ENCODE assay signal across 8 mouse cellular contexts in the genomic region with DNA sequence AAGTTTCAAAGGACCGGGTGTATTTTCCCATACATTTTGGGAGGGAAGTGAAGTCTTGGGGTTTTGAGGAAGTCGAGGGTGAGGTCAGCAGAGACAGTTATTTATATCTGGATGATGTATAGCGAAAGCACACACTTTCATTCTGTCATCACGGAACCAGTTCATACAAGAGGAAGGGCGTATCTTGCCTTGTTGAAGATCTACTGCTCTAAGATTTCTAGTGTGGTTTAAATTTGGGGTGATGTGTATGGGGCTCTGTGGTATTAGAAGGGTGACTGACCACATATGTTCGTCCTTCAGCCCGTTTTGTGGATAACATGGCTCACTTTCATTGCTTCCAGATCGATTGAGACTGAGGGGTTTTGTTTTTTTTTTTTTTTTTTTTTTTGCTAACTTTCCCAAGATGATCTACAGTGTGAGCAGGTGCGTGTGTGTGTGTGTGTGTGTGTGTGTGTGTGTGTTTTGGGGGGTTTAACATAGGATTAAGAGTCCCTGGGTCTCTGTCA.
DNase-seq lines count a peak whose midpoint lies in the region; ATAC-seq and TF ChIP-seq lines count a peak whose summit lies in the region.

No protein-coding gene starts in this region.

- intact Hi-C loops in heart, postnatal 25 days (cut with DNase I): loop anchor here (5.0 kb wide), 1 partner anchor 55 kb away; no protein-coding TSS in a partner anchor

- no peak overlapping the region for H3K4me3 ChIP-seq in hindbrain, postnatal 0 days (ENCODE audit: low read length)
- H3K4me3 ChIP-seq in midbrain, embryonic 13.5 days (replicated peaks): no peak overlapping the region

- H3K4me1 ChIP-seq in hindbrain, postnatal 0 days (ENCODE audit: insufficient read depth, low read length): peaks cover 10% of the 10 kb centered on the region
- peaks cover 16% of the 10 kb centered on the region for H3K4me1 ChIP-seq in midbrain, embryonic 13.5 days (replicated peaks)

- 75% methylated on average over 9 of the region's 9 CpGs for WGBS in hindbrain, postnatal 0 days
- WGBS in midbrain, embryonic 13.5 days: 84% methylated on average over 9 of the region's 9 CpGs

- H3K9ac ChIP-seq in hindbrain, postnatal 0 days (replicated peaks; ENCODE audit: low read length): no peak overlapping the region
- H3K9ac ChIP-seq in midbrain, embryonic 13.5 days (replicated peaks): no peak overlapping the region; the same call in 1 of the 2 replicates

- no peaks in the 10 kb centered on the region for H3K27me3 ChIP-seq in hindbrain, postnatal 0 days (ENCODE audit: insufficient read depth, low read length)
- H3K27me3 ChIP-seq in midbrain, embryonic 13.5 days: no peaks in the 10 kb centered on the region

- H3K9me3 ChIP-seq in hindbrain, postnatal 0 days (ENCODE audit: low read length): no peaks in the 10 kb centered on the region
- no peaks in the 10 kb centered on the region for H3K9me3 ChIP-seq in midbrain, embryonic 13.5 days

- peak; percentile 48 for ATAC-seq in activated CD4-positive, CD25-positive, alpha-beta regulatory T cell, adult 4 months
- no peak; the same call in 1 of the 2 replicates for ATAC-seq in hindbrain, postnatal 0 days
- no peak for ATAC-seq in midbrain, embryonic 13.5 days

- H3K27ac ChIP-seq in hindbrain, postnatal 0 days: peak overlapping the region; percentile 64; the same call in 1 of the 2 replicates
- peak overlapping the region; percentile 75 for H3K27ac ChIP-seq in midbrain, embryonic 13.5 days

- no peak for TF ChIP-seq CTCF in hindbrain, postnatal 0 days (IDR thresholded peaks at IDR 0.05; ENCODE audit: low read depth)

- no peak overlapping the region; the same call in 1 of the 2 replicates for H3K4me2 ChIP-seq in hindbrain, postnatal 0 days (ENCODE audit: low read depth, low read length)
- H3K4me2 ChIP-seq in midbrain, embryonic 13.5 days (replicated peaks): no peak overlapping the region

- peak; percentile 52 to 61 for DNase-seq in heart, adult 18-20 months
- DNase-seq in heart, postnatal 25 days (ENCODE audit: low spot score): no peak
- no peak for DNase-seq in hindbrain, postnatal 0 days (ENCODE audit: low spot score)
- DNase-seq in cerebellum, postnatal 10 days: no peak
- DNase-seq in spleen, postnatal 10 days (ENCODE audit: low spot score in 2 of 2): no peak
- no peak for DNase-seq in layer of hippocampus, postnatal 36 days

- H3K36me3 ChIP-seq in hindbrain, postnatal 0 days (ENCODE audit: insufficient read depth, low read length): no peaks in the 10 kb centered on the region
- H3K36me3 ChIP-seq in midbrain, embryonic 13.5 days: no peaks in the 10 kb centered on the region

Comparison
In these comparisons a context has a peak if more than half of its experiments do, and no peak if none do; other contexts are left out.
1. DNase-seq: peak in heart, adult 18-20 months (2 of 2); none in heart, postnatal 25 days (single experiment), hindbrain, postnatal 0 days (single experiment), cerebellum, postnatal 10 days (0 of 2), spleen, postnatal 10 days (0 of 2) and layer of hippocampus, postnatal 36 days (0 of 2).